In the genomic region with DNA sequence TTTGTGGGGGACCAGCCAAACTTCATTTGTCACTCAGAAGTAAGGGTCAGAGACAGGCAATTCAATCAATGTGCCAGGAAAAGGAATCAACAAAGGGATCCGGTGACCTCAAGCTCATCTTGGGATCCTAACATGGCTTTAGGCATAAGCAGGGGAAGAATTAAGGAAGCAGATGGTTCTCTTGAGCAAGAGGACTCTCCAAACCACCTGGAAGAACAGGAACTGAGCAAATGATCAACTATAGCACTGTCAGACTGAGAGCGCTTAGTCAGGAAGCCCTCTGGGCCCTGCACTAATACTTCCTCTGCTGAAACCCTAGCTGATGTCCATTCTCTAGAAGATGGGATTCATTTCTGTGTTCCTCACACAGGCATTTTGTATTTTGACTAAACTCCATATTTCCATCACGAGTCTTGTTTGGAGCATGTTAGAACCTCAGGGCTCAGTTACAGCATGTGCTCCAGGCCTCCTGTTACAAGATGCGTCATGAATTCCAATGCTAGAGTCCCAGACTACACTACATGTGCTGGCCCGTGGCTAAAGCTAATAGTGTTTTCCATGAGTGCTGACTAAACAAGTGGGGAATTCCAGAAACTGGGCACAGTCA, we compare ENCODE assay signal across 9 mouse cellular contexts. TPM values are rescaled to one million over a fixed set of nuclear protein-coding genes. Genes with fewer than 3 reads are reported as not detected.
DNase-seq lines count a peak whose midpoint lies in the region; ATAC-seq and TF ChIP-seq lines count a peak whose summit lies in the region.
"Had no signal": no experiment of that assay in that cellular context is flagged by ENCODE, and none has a peak within 500 bp of the region (broad histone marks: within the 10 kb centered on the region; RNA-seq: fewer than 3 reads in every experiment).

No protein-coding gene starts in this region.

- H3K9me3 ChIP-seq in heart, embryonic 16.5 days (replicated peaks; ENCODE audit: control insufficient read depth, low read length): no peaks in the 10 kb centered on the region
- no peaks in the 10 kb centered on the region for H3K9me3 ChIP-seq in lung, embryonic 14.5 days (ENCODE audit: low read depth, low read length)
- no peaks in the 10 kb centered on the region for H3K9me3 ChIP-seq in forebrain, embryonic 15.5 days
- no peaks in the 10 kb centered on the region for H3K9me3 ChIP-seq in midbrain, embryonic 13.5 days
- H3K9me3 ChIP-seq: neural tube, embryonic 13.5 days had no signal

- peaks cover 7% of the 10 kb centered on the region; the same call in 1 of the 2 replicates for H3K4me1 ChIP-seq in heart, embryonic 16.5 days (ENCODE audit: control insufficient read depth, insufficient read depth, low read length)
- H3K4me1 ChIP-seq in lung, embryonic 14.5 days (ENCODE audit: insufficient read depth): peaks cover 3% of the 10 kb centered on the region; the same call in 1 of the 2 replicates
- no peaks in the 10 kb centered on the region; the same call in 1 of the 2 replicates for H3K4me1 ChIP-seq in forebrain, embryonic 15.5 days
- H3K4me1 ChIP-seq in midbrain, embryonic 13.5 days (replicated peaks): peaks cover 8% of the 10 kb centered on the region

- no peak overlapping the region for H3K4me2 ChIP-seq in heart, embryonic 16.5 days (ENCODE audit: low read depth, low read length)
- peak overlapping the region; percentile 32; the same call in 1 of the 2 replicates for H3K4me2 ChIP-seq in lung, embryonic 14.5 days
- no peak overlapping the region for H3K4me2 ChIP-seq in forebrain, embryonic 15.5 days (replicated peaks)
- no peak overlapping the region for H3K4me2 ChIP-seq in midbrain, embryonic 13.5 days (replicated peaks)
- H3K4me2 ChIP-seq: neural tube, embryonic 13.5 days had no signal

- H3K27ac ChIP-seq in heart, embryonic 16.5 days (ENCODE audit: low read length): peak overlapping the region; percentile 77
- H3K27ac ChIP-seq in lung, embryonic 14.5 days (ENCODE audit: low read depth): peak overlapping the region; percentile 82
- H3K27ac ChIP-seq in forebrain, embryonic 15.5 days (replicated peaks): no peak overlapping the region
- H3K27ac ChIP-seq in midbrain, embryonic 13.5 days: no peak overlapping the region
- H3K27ac ChIP-seq: neural tube, embryonic 13.5 days had no signal

- no peaks in the 10 kb centered on the region for H3K36me3 ChIP-seq in heart, embryonic 16.5 days (ENCODE audit: control insufficient read depth, insufficient read depth)
- H3K36me3 ChIP-seq in lung, embryonic 14.5 days (ENCODE audit: insufficient read depth): no peaks in the 10 kb centered on the region
- no peaks in the 10 kb centered on the region for H3K36me3 ChIP-seq in forebrain, embryonic 15.5 days
- no peaks in the 10 kb centered on the region for H3K36me3 ChIP-seq in midbrain, embryonic 13.5 days
- H3K36me3 ChIP-seq: neural tube, embryonic 13.5 days had no signal

- no peak overlapping the region for H3K4me3 ChIP-seq in heart, embryonic 16.5 days (ENCODE audit: low read length)
- H3K4me3 ChIP-seq in lung, embryonic 14.5 days (ENCODE audit: low read depth, low read length): no peak overlapping the region
- no peak overlapping the region for H3K4me3 ChIP-seq in forebrain, embryonic 15.5 days
- H3K4me3 ChIP-seq in midbrain, embryonic 13.5 days (replicated peaks): no peak overlapping the region
- H3K4me3 ChIP-seq: neural tube, embryonic 13.5 days had no signal

- no peak overlapping the region for H3K9ac ChIP-seq in heart, embryonic 16.5 days (ENCODE audit: low read length)
- H3K9ac ChIP-seq in lung, embryonic 14.5 days: no peak overlapping the region
- H3K9ac ChIP-seq in forebrain, embryonic 15.5 days (replicated peaks): no peak overlapping the region
- H3K9ac ChIP-seq in midbrain, embryonic 13.5 days (replicated peaks): no peak overlapping the region
- H3K9ac ChIP-seq: neural tube, embryonic 13.5 days had no signal

- no peak for TF ChIP-seq CTCF in lung, embryonic 14.5 days (IDR thresholded peaks at IDR 0.05; ENCODE audit: low read depth)

- H3K27me3 ChIP-seq in heart, embryonic 16.5 days (ENCODE audit: control insufficient read depth, insufficient read depth, low read length): no peaks in the 10 kb centered on the region
- no peaks in the 10 kb centered on the region for H3K27me3 ChIP-seq in lung, embryonic 14.5 days (ENCODE audit: insufficient read depth, low read length)
- no peaks in the 10 kb centered on the region for H3K27me3 ChIP-seq in forebrain, embryonic 15.5 days
- no peaks in the 10 kb centered on the region for H3K27me3 ChIP-seq in midbrain, embryonic 13.5 days
- H3K27me3 ChIP-seq: neural tube, embryonic 13.5 days had no signal

- peak; percentile 45 to 76 for DNase-seq in adrenal gland, adult (ENCODE audit: inconsistent age in 2 of 2, low spot score in 1 of 2)
- DNase-seq in adrenal gland, postnatal 4 days (ENCODE audit: low spot score in 2 of 2): no peak
- peak; percentile 88 for DNase-seq in A20 (ENCODE audit: low read depth, low spot score)
- peak; percentile 59 for DNase-seq in lung, embryonic 14.5 days

- no peak for ATAC-seq in heart, embryonic 16.5 days (replicated peaks; ENCODE audit: extremely low read depth, insufficient read depth, low FRiP score)
- peak; percentile 18; the same call in 1 of the 2 replicates for ATAC-seq in lung, embryonic 14.5 days (ENCODE audit: insufficient read depth)
- ATAC-seq in forebrain, embryonic 15.5 days (replicated peaks): no peak
- no peak for ATAC-seq in cerebellum, adult (ENCODE audit: insufficient number of reproducible peaks, low FRiP score, low TSS enrichment)
- no peak for ATAC-seq in midbrain, embryonic 13.5 days

- WGBS in heart, embryonic 16.5 days: 71% methylated on average over 5 of the region's 5 CpGs
- WGBS in lung, embryonic 14.5 days: 66% methylated on average over 5 of the region's 5 CpGs
- 92% methylated on average over 5 of the region's 5 CpGs for WGBS in forebrain, embryonic 15.5 days
- WGBS in midbrain, embryonic 13.5 days: 91% methylated on average over 5 of the region's 5 CpGs

RNA-seq across cellular contexts. Expression of gene Cd69, which starts 39.3 kb away (rescaled TPM):
- under 1 TPM in 1 of 2 experiments, not detected in 1; 0.34 TPM for total RNA-seq in adrenal gland, postnatal 4 days (2021)
- 0.31 and 0.53 TPM in 2 replicates for polyA plus RNA-seq in heart, embryonic 16.5 days (2015; fragmentation: Nextera tagmentation; extraction: Ambion mirVana)
- not detected in 2 replicates for polyA plus RNA-seq in lung, embryonic 14.5 days (2014; fragmentation: Nextera tagmentation; extraction: Ambion mirVana)
- polyA plus RNA-seq in forebrain, embryonic 15.5 days (2015; fragmentation: Nextera tagmentation; extraction: Ambion mirVana): not detected in 2 replicates
- not detected in 2 replicates for polyA plus RNA-seq in midbrain, embryonic 13.5 days (2015; fragmentation: Nextera tagmentation; extraction: Ambion mirVana)
- polyA plus RNA-seq: neural tube, embryonic 13.5 days had no signal

RNA-seq across cellular contexts. Expression of gene Clec2d, which starts 55.5 kb away (rescaled TPM):
- 10 to 100 TPM; 34.7 to 49.1 TPM for total RNA-seq in adrenal gland, postnatal 4 days (2021)
- 0.56 and 0.98 TPM in 2 replicates for polyA plus RNA-seq in heart, embryonic 16.5 days (2015; fragmentation: Nextera tagmentation; extraction: Ambion mirVana)
- polyA plus RNA-seq in lung, embryonic 14.5 days (2014; fragmentation: Nextera tagmentation; extraction: Ambion mirVana): 0.51 and 0.59 TPM in 2 replicates
- polyA plus RNA-seq in forebrain, embryonic 15.5 days (2015; fragmentation: Nextera tagmentation; extraction: Ambion mirVana): 0.14 TPM in 1 of 2 replicates, not detected in the other
- 0.13 TPM in 1 of 2 replicates, not detected in the other for polyA plus RNA-seq in midbrain, embryonic 13.5 days (2015; fragmentation: Nextera tagmentation; extraction: Ambion mirVana)
- polyA plus RNA-seq: neural tube, embryonic 13.5 days had no signal

Comparison
In these comparisons a context has a peak if more than half of its experiments do, and no peak if none do; other contexts are left out.
1. DNase-seq: peak in adrenal gland, adult (2 of 2), A20 (single experiment) and lung, embryonic 14.5 days (single experiment); none in adrenal gland, postnatal 4 days (0 of 2).
2. H3K27ac ChIP-seq: peak in heart, embryonic 16.5 days (single experiment) and lung, embryonic 14.5 days (single experiment); none in forebrain, embryonic 15.5 days (single experiment) and midbrain, embryonic 13.5 days (single experiment).